23 mouse cellular contexts compared by ENCODE assay signal in the genomic region with DNA sequence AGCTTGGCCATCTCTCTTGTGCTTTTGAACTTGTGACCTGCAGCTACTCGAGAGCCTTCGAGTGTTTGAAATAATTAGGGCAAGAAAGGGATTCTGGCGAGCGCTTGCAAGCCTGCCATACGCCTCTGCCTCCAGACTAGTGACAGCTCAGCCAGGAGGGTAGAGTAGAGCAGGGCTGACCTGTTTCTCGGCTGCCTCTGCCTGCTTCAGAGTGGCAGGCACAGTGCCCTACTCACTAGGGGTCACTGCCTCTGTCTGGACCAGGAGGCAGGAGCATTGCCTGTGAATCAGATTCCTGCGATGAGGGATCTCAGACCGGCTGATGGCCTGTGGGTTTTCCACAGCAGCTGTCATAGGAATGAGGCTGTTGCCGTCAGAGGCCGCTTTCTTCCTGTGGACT. TPM values are rescaled to one million over a fixed set of nuclear protein-coding genes. Genes with fewer than 3 reads are reported as not detected.
DNase-seq lines count a peak whose midpoint lies in the region; ATAC-seq and TF ChIP-seq lines count a peak whose summit lies in the region.
"Had no signal": no experiment of that assay in that cellular context is flagged by ENCODE, and none has a peak within 500 bp of the region (broad histone marks: within the 10 kb centered on the region; RNA-seq: fewer than 3 reads in every experiment).

No protein-coding gene starts in this region.

- no peak overlapping the region for H3K9ac ChIP-seq in forebrain, embryonic 15.5 days (replicated peaks)
- H3K9ac ChIP-seq in forebrain, embryonic 13.5 days: no peak overlapping the region
- no peak overlapping the region for H3K9ac ChIP-seq in midbrain, embryonic 13.5 days (replicated peaks)
- H3K9ac ChIP-seq: forebrain, postnatal 0 days; heart, embryonic 15.5 days; kidney, embryonic 15.5 days; limb, embryonic 12.5 days; liver, embryonic 12.5 days; stomach, embryonic 15.5 days had no signal

- ATAC-seq in forebrain, embryonic 15.5 days (replicated peaks): peak; percentile 38; the same call in 1 of the 2 replicates
- no peak for ATAC-seq in forebrain, embryonic 13.5 days
- ATAC-seq in midbrain, embryonic 13.5 days: peak; percentile 55; the same call in 1 of the 2 replicates
- ATAC-seq: activated CD4-positive, CD25-positive, alpha-beta regulatory T cell, adult 4 months; CD4-positive, CD25-positive, alpha-beta regulatory T cell, adult 4 months; forebrain, postnatal 0 days; intestine, postnatal 0 days; liver, embryonic 12.5 days had no signal

- peaks cover 15% of the 10 kb centered on the region; the same call in 1 of the 2 replicates for H3K4me1 ChIP-seq in cerebellum, adult 2 months (ENCODE audit: control insufficient read depth, insufficient read depth, low read length)
- H3K4me1 ChIP-seq in forebrain, embryonic 15.5 days: peaks cover 9% of the 10 kb centered on the region
- H3K4me1 ChIP-seq in forebrain, embryonic 13.5 days: peaks cover 6% of the 10 kb centered on the region
- peaks cover 37% of the 10 kb centered on the region for H3K4me1 ChIP-seq in midbrain, embryonic 13.5 days (replicated peaks)
- H3K4me1 ChIP-seq: heart, embryonic 15.5 days; limb, embryonic 12.5 days; liver, embryonic 12.5 days; stomach, embryonic 15.5 days had no signal

- no peaks in the 10 kb centered on the region; the same call in 1 of the 2 replicates for H3K27me3 ChIP-seq in cerebellum, adult 2 months (ENCODE audit: control insufficient read depth, insufficient read depth, low read length)
- peaks cover 9% of the 10 kb centered on the region; the same call in 1 of the 2 replicates for H3K27me3 ChIP-seq in forebrain, embryonic 15.5 days
- H3K27me3 ChIP-seq in forebrain, embryonic 13.5 days: peaks cover 15% of the 10 kb centered on the region
- peaks cover 25% of the 10 kb centered on the region for H3K27me3 ChIP-seq in midbrain, embryonic 13.5 days
- H3K27me3 ChIP-seq: kidney, embryonic 15.5 days; stomach, embryonic 15.5 days had no signal

- no peaks in the 10 kb centered on the region for H3K36me3 ChIP-seq in forebrain, embryonic 15.5 days
- H3K36me3 ChIP-seq in forebrain, embryonic 13.5 days (ENCODE audit: poor library complexity, severe bottlenecking): no peaks in the 10 kb centered on the region
- H3K36me3 ChIP-seq in midbrain, embryonic 13.5 days: no peaks in the 10 kb centered on the region
- H3K36me3 ChIP-seq: heart, embryonic 15.5 days; kidney, embryonic 15.5 days; limb, embryonic 12.5 days; liver, embryonic 12.5 days; stomach, embryonic 15.5 days had no signal

- peak; percentile 27 to 41 for DNase-seq in cerebellum, adult 2 months
- DNase-seq in cerebellum, adult 9-10 months: no peak
- peak; percentile 53 for DNase-seq in MN1 (ENCODE audit: low spot score)
- no peak for DNase-seq in urinary bladder, postnatal 14 days (ENCODE audit: low spot score)
- DNase-seq in urinary bladder, adult 18-20 months (ENCODE audit: low spot score in 2 of 2): no peak
- DNase-seq: adrenal gland, postnatal 14 days; forebrain, postnatal 0 days; gastrocnemius, postnatal 36 days; heart, postnatal 4 days; lung, adult 2 months had no signal

- H3K4me2 ChIP-seq in forebrain, embryonic 15.5 days (replicated peaks): no peak overlapping the region
- H3K4me2 ChIP-seq in forebrain, embryonic 13.5 days: no peak overlapping the region
- H3K4me2 ChIP-seq in midbrain, embryonic 13.5 days (replicated peaks): no peak overlapping the region
- H3K4me2 ChIP-seq: heart, embryonic 15.5 days; kidney, embryonic 15.5 days; limb, embryonic 12.5 days; liver, embryonic 12.5 days; stomach, embryonic 15.5 days had no signal

- no peaks in the 10 kb centered on the region for H3K9me3 ChIP-seq in forebrain, embryonic 15.5 days
- H3K9me3 ChIP-seq in forebrain, embryonic 13.5 days (replicated peaks): no peaks in the 10 kb centered on the region
- H3K9me3 ChIP-seq in midbrain, embryonic 13.5 days: no peaks in the 10 kb centered on the region
- H3K9me3 ChIP-seq: heart, embryonic 15.5 days; kidney, embryonic 15.5 days; limb, embryonic 12.5 days; liver, embryonic 12.5 days; stomach, embryonic 15.5 days had no signal

- TF ChIP-seq CTCF in cerebellum, adult 2 months (IDR thresholded peaks at IDR 0.05; ENCODE audit: borderline replicate concordance, insufficient read depth, low read depth, low read length): no peak

- 10% methylated on average over 10 of the region's 10 CpGs for WGBS in cerebellum, adult 2 months
- 47% methylated on average over 10 of the region's 10 CpGs for WGBS in forebrain, embryonic 15.5 days
- WGBS in forebrain, embryonic 13.5 days: 38% methylated on average over 10 of the region's 10 CpGs
- 47% methylated on average over 10 of the region's 10 CpGs for WGBS in midbrain, embryonic 13.5 days

- no peak overlapping the region for H3K27ac ChIP-seq in cerebellum, adult 2 months (ENCODE audit: insufficient read depth, low read length)
- no peak overlapping the region for H3K27ac ChIP-seq in forebrain, embryonic 15.5 days (replicated peaks)
- no peak overlapping the region for H3K27ac ChIP-seq in forebrain, embryonic 13.5 days
- H3K27ac ChIP-seq in midbrain, embryonic 13.5 days: 0 out of 2 replicates have a peak overlapping the region, but pooled peaks have one; percentile 6
- H3K27ac ChIP-seq: heart, embryonic 15.5 days; kidney, embryonic 15.5 days; limb, embryonic 12.5 days; liver, embryonic 12.5 days; stomach, embryonic 15.5 days had no signal

- TF ChIP-seq POLR2A in cerebellum, adult 2 months (IDR thresholded peaks at IDR 0.05; ENCODE audit: borderline replicate concordance, insufficient read depth, low read length): no peak

- no peak overlapping the region for H3K4me3 ChIP-seq in cerebellum, adult 2 months (replicated peaks; ENCODE audit: insufficient read depth, low read depth, low read length)
- H3K4me3 ChIP-seq in forebrain, embryonic 15.5 days: no peak overlapping the region
- no peak overlapping the region for H3K4me3 ChIP-seq in forebrain, embryonic 13.5 days
- H3K4me3 ChIP-seq in midbrain, embryonic 13.5 days (replicated peaks): no peak overlapping the region
- H3K4me3 ChIP-seq: erythroblast, embryonic 14.5 days; heart, embryonic 15.5 days; kidney, embryonic 15.5 days; limb, embryonic 12.5 days; liver, embryonic 12.5 days; stomach, embryonic 15.5 days had no signal

RNA-seq across cellular contexts. Expression of gene Disp3, which starts 55.1 kb away (rescaled TPM):
- polyA plus RNA-seq in cerebellum, adult 2 months (2012; rRNA removed): 13.6 and 15.3 TPM in 2 replicates
- 11.5 and 14.4 TPM in 2 replicates for polyA plus RNA-seq in forebrain, embryonic 15.5 days (2015; fragmentation: Nextera tagmentation; extraction: Ambion mirVana)
- 6.3 and 6.5 TPM in 2 replicates for polyA plus RNA-seq in forebrain, embryonic 13.5 days (2015; fragmentation: Nextera tagmentation; extraction: Ambion mirVana)
- 11.1 and 12.0 TPM in 2 replicates for polyA plus RNA-seq in midbrain, embryonic 13.5 days (2015; fragmentation: Nextera tagmentation; extraction: Ambion mirVana)
- polyA plus RNA-seq: activated CD4-positive, CD25-positive, alpha-beta regulatory T cell, adult 4 months; CD4-positive, CD25-positive, alpha-beta regulatory T cell, adult 4 months; erythroblast, embryonic 14.5 days; heart, embryonic 15.5 days; lung, adult 2 months; thymus, postnatal 0 days had no signal

Comparison
In these comparisons a context has a peak if more than half of its experiments do, and no peak if none do; other contexts are left out.
1. DNase-seq: peak in cerebellum, adult 2 months (2 of 2) and MN1 (single experiment); none in cerebellum, adult 9-10 months (single experiment), urinary bladder, postnatal 14 days (single experiment) and urinary bladder, adult 18-20 months (0 of 2).